Mouse (Mus musculus) hindlimb bud, embryonic 11.5 days (tissue): Measurements from ENCODE around the gene Trpc7.

Source experiments
- DNase-seq: peaks from one replicate; pipeline ENCODE4 v3.0.0-alpha.2; 2012; ENCODE audit warnings: low read depth, low spot score; ENCODE audit errors: extremely low spot score

The Trpc7 gene

DNA sequence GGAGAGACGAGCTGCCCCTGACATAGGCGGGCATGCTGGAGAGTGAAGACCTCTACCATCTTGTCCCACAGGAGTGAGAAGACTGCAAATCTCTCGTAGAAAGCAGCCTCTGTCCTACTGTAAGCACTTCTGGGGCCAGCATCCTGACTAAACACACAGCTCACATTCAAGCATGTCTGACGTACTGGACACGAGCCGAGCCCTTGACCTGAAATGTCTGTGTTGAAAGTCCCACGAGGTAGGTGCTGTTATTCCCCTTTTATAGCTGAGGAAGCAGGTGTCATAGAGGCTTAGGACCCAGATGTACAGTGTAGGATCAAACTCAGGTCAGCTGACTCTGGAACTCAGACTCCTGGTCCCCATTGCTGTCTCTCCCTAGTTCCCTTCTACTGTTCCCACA lies 146.4 kb downstream of the Trpc7 start:
- DNase-seq: no peak

DNA sequence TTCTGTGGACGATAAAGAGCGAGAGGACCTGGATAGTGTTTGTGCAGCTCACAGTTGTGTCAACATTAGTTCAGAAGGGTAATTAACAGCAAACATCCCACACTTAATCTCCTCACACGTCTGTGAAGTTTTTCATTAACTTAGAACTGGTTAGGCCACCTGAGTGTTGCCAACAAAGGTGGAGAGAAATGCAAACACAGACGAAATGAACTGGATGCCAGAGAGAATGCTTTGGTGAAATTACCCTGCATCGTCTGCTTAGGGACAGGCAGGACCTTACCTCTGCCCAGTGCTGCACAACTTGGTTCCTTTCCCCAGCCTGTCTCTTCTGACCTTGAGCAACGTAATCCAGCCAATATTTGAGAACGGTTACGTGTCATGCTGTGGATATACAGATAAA lies 148.2 kb downstream of the Trpc7 start:
- no peak for DNase-seq

DNA sequence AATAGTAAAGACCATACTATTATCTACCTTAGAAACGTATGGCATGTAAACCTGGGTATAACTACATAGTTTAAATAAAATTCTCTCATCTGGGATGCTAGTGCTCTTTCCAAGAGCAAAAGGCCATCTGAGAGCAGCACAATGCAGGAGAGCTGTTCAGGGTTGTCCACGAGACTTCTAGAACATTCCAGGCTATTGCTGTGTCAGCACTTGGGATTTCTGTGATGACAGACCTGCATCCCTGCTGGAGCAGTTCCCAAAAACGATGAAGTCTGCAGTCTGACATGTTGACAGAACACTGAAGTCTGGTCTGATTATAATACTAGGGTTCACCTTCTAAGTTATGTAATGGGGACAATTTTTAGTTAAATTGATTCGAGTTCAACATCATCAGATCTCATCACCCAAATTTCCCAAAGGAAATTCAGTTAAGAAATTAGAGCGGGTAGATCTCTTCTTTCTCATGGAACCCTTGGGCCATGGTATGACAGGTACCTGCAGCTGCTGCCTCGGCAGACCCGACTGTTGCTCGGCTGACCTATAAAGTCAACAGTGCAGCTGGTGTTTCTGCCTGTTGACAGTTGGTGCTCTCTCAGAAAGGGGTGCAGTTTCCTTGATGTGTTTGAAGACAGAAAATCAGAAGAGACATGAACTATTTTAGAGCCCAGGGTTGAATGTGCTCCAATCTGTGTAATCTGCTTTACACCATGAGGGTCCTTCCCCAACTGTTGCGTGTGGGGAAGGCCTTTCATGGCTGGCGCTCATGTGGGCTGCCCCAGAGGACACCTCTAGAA lies 148.9 kb downstream of the Trpc7 start:
- DNase-seq: no peak

DNA sequence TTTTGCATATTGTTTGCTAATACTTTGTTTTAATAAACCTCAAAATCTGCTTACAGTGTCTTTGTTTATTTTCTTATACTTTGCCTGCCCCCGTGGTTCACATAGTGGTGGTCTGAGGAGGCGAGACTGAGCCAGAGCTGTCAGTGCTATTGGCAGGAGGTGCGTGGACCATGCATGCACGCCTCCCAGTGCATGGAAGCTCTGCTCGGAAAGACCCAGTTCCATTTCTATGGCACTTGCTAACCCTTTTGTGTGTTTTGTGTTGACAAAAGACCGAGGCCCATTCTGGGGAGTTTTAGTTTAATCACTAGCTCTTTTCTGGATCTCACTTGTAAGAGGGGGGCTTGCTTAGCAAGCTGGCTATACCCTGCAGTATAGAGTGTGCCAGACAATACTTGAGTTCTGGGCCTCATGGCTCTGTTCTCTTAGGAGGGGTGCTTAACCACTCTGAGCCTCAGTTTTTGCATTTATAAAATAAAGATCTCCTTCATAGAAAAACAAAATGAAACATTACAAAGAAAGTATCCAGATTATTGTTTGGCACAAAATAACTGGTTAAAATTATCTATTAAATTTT lies 153.4 kb downstream of the Trpc7 start:
- no peak for DNase-seq

DNA sequence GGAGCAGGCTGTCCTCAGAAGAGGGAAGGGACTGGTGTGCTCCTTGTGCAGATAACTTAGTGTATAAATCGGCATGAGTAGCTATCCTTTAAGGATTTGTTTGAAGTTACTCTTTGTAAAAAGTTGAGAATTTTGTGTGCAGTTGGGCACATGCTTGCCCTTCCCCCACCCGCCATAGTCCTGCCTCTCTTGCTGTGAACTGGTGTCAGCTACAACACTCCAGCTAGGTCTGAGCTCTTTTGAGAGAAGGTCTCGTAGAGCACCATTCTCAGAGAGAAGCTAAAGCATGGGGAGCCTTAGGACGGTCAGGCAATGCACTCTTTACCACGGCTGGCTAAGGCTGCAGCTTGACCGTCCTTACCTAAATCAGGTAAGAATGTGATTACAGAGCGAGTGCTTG lies 154.1 kb downstream of the Trpc7 start:
- no peak for DNase-seq

DNA sequence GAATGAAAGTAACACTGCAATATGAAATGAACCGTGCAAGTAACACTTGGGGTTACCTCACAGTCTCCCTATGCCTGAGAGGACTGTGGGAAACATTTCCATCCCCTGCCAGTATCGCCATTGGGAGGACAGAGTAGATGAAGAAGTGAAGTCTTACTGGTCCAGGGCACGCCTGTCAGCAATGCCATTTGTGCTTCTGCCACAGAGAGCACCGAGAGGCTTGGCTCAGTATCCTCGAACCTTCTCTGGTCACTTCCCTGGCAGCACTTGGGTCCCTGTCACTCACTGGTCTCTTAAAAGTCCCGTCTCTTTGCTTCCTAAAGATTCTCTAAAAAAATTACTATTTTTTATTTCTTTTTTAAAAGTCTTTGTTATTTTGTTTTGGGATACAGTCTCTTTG lies 155.3 kb downstream of the Trpc7 start:
- DNase-seq: no peak

DNA sequence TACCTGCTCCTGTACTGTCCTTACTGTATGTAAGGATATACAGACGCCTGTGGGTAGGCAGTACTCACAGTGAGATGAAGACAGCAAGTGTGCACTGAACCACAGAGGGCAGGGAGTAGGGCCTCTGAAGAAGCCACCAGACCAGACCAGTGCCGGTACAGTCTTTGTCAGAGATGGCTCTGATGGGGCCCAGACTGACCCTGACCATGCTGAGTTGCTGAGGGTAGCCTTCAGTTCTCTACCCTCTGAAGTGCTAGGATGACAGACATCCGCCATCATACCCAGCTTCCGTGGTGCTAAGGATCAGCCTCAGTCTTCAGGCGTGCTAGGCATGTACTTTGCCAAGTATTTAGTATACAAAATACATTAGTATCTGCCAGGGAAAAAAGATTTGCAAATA lies 156.2 kb downstream of the Trpc7 start:
- DNase-seq: no peak

DNA sequence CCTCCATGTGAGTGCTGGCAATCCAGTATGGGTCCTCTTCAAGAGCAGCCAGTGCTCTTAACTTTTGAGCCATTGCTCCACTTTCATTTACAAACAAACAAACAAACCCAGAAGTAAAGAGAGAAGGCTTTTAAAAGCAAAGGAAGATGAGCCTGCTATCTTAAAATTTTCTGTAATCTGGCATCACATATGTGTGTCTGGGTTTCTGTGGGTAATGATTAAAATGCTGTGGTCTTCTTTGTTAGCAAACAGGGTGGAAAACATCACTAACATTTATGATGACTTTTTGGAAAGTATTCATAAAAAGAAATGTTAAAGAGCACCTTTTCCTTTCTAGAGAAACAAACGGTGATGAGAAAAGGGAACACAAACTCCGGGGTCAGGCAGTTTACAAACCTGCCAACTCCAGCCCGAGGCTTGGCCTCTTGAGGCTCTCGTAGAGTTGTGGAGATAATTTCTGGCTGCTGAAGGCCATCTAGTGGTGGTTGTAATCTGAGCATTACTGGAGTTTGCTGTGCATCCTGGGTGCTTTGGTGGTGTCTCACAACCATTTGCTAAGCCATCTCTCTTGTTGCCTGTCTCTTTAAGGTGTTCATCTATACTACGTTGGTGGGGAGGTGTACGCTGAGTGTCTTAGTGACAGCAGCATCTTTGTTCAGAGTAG lies 160.4 kb downstream of the Trpc7 start:
- no peak for DNase-seq

DNA sequence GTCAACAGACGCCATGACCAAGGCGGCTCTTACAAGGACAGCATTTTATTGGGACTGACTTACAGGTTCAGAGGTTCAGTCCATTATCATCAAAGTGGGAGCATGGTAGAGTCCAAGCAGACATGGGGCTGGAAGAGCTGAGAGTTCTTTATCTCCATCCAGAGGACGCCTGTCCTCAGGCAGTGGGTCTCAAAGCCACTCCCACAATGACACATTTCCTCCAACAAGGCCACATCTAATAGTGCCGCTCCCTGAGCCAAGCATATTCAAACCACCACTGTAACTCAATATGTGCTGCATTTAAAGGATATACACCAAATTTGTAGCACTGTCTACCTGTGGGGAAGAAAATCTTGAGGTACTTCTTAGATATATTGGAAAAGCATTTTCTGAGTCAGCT lies 161.2 kb downstream of the Trpc7 start:
- DNase-seq: no peak

DNA sequence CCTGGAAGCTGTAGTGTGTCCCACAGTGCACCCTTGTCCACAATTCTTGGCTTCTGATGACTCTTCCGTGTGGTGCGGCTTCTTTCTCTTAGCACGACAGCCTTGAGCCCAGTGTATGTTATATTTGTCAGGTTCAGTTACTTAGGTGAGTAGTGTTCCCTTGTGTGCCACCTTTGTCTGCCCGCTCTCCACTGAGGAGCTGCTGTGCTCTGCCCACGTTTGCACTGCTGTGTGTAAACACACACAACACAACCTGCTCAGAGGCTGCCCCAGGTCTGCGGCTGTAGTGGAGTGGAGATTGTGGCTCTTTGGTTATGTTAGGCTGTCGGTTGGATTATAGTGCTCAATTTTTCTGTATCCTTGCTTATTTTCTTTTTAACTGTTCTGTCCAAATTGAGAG lies 166.7 kb downstream of the Trpc7 start:
- no peak for DNase-seq

DNA sequence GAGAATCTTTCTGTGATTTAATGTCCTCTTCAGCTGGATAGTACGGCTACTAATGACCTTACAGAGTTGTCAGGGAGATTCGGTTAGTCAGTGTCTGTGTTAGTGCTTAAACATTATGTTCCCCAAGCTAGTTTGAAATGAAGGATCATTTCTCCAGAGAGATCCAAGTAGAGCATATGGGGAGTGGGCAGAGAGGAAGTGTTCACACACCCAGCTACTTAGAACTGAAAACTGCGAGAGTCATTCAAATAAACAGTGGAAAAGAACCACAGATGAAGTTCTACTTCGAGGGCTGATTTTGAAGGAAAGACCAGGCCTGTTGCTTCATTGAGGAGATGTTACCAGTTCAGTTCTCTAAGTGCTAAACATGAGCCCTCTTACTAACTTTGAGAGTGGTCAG lies 169.2 kb downstream of the Trpc7 start:
- no peak for DNase-seq
